Mouse (Mus musculus) kidney, embryonic 16.5 days (tissue): ENCODE results near the gene 2010111I01Rik. TPM values are rescaled to one million over a fixed set of nuclear protein-coding genes. Genes with fewer than 3 reads are reported as not detected.
"Not testable (repeated sequence)": the region's sequence is repeated elsewhere in the genome, so short reads cannot be mapped to it uniquely, and the experiment has no call there.

Experiments
- ATAC-seq: fragments of 200-750 bp; cut with Nextera tagmentation; 2 replicates; pipeline ENCODE4 v1.8.0; 2017; ENCODE audit warnings: moderate TSS enrichment; ENCODE audit not compliant: low FRiP score, low TSS enrichment
- H3K27ac ChIP-seq: fragments of 300-500 bp; sonication (generic); 2 replicates; pipeline ENCODE4 v1.5.1; 2014; ENCODE audit warnings: low read length
- H3K27me3 ChIP-seq: fragments of 300-500 bp; sonication (generic); 2 replicates; pipeline ENCODE4 v1.6.1; 2014; ENCODE audit warnings: low read length, control low read depth, mixed read lengths; ENCODE audit not compliant: insufficient read depth
- H3K36me3 ChIP-seq: fragments of 300-500 bp; sonication (generic); 2 replicates; pipeline ENCODE4 v1.6.1; 2014; ENCODE audit warnings: low read length, control low read depth, mixed read lengths; ENCODE audit not compliant: insufficient read depth
- H3K4me1 ChIP-seq: fragments of 300-500 bp; sonication (generic); 2 replicates; pipeline ENCODE4 v1.6.1; 2014; ENCODE audit warnings: low read length, control low read depth, mixed read lengths; ENCODE audit not compliant: insufficient read depth
- H3K4me2 ChIP-seq: fragments of 300-500 bp; sonication (generic); replicated peaks from 2 replicates; pipeline ENCODE4 v1.6.1; 2014; ENCODE audit warnings: low read depth, low read length
- H3K4me3 ChIP-seq: fragments of 300-500 bp; sonication (generic); 2 replicates; pipeline ENCODE4 v1.5.1; 2014; ENCODE audit warnings: mild to moderate bottlenecking, low read length
- H3K9ac ChIP-seq: fragments of 300-500 bp; sonication (generic); replicated peaks from 2 replicates; pipeline ENCODE4 v1.6.1; 2014; ENCODE audit warnings: low read length
- H3K9me3 ChIP-seq: fragments of 300-500 bp; sonication (generic); 2 replicates; pipeline ENCODE4 v1.6.1; 2016; ENCODE audit warnings: low read length, control low read depth
- WGBS: fragments of 180-500 bp; shearing (Covaris S2); extraction: QIAGEN DNeasy Blood & Tissue Kit; methylation state at CpG from one replicate; pipeline ENCODE4 v1.1.7; 2014; 5-methylcytosine and 5-hydroxymethylcytosine counted together
- polyA plus RNA-seq: library from polyadenylated mRNA; unstranded; fragments of >200 nt; fragmentation: Nextera tagmentation; extraction: Ambion mirVana; gene quantifications from 2 replicates; pipeline ENCODE4 v1.2.1, GENCODE M21; 2015

Gene 2010111I01Rik
- polyA plus RNA-seq, 1 experiment from 2014 or later = 146 TPM

DNA sequence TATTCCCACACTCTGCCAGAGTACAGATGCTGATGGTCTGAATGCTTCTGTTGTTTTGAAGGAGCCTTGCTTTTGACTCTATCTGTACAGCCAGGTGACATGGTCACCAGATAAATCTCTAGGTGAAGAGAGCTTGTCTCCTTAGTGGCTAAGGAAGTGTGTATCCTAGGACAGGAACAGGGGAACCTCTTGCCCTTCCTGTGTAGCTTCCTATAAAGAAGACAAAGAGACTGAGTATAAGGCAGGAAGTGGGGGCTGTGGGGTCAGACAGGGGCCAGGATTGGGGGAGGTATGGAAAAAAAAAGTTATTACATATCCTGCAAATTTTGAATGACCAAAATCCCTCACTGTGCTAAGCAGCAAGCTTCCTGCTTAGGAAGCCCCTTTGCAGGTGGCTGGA lies 13.4 kb downstream of the 2010111I01Rik start:
- H3K9ac ChIP-seq = no peak overlapping the region
- no peak overlapping the region for H3K4me3 ChIP-seq
- H3K9me3 ChIP-seq = no peaks in the 10 kb centered on the region
- peak; percentile 82 for ATAC-seq
- peaks cover 15% of the 10 kb centered on the region for H3K4me1 ChIP-seq
- H3K4me2 ChIP-seq = no peak overlapping the region
- no peaks in the 10 kb centered on the region for H3K27me3 ChIP-seq
- no peaks in the 10 kb centered on the region for H3K36me3 ChIP-seq
- peak overlapping the region; percentile 35; the same call in 1 of the 2 replicates for H3K27ac ChIP-seq

DNA sequence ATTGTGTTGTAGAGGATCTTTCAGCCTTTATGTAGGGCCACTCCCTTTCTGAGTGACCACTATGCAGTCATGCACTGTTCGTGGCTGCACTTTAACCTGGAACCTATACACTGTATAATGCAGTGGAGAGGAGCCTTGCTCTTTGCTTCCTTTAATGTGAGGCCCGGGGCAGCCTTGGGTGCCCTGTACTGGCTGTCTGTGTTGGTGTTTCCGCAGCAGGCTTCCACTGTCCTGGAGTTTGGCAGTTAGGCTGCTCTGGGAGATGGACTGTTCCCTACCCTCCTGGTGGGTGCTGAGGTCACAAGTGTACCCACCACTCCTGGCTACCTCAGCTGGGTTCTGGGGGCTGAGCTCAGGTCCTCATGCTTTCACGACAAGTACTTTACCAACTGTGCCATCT lies 14.1 kb downstream of the 2010111I01Rik start:
- peak overlapping the region; percentile 59 for H3K27ac ChIP-seq
- H3K9me3 ChIP-seq = no peaks in the 10 kb centered on the region
- H3K4me2 ChIP-seq = no peak overlapping the region
- no peaks in the 10 kb centered on the region for H3K27me3 ChIP-seq
- no peaks in the 10 kb centered on the region for H3K36me3 ChIP-seq
- no peak overlapping the region for H3K9ac ChIP-seq
- no peak overlapping the region for H3K4me3 ChIP-seq
- peaks cover 15% of the 10 kb centered on the region for H3K4me1 ChIP-seq
- 72% methylated on average over 4 of the region's 4 CpGs for WGBS
- peak; percentile 42; the same call in 1 of the 2 replicates for ATAC-seq

DNA sequence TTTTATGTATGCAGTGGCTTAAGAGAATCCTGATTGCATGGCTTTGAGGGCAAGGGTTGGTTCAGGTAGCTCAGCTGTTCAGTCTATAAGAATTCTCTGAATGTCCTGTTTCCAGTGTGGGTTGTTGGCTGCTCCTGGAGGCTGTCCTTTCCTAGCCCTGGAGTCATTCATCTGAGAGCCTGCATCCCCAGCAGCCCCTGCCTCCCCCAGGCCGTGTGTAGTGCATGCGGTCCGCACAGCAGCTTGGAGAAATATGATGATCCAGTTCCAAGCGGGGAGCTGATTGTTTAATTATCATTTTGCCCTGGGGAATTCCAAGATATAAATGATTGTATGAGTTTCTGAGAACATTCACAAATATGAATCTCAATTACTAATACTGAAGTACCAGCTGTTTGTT lies 14.5 kb downstream of the 2010111I01Rik start:
- H3K27me3 ChIP-seq = no peaks in the 10 kb centered on the region
- no peak overlapping the region for H3K9ac ChIP-seq
- peaks cover 15% of the 10 kb centered on the region for H3K4me1 ChIP-seq
- WGBS = 53% methylated on average over 4 of the region's 4 CpGs
- peak overlapping the region; percentile 59 for H3K27ac ChIP-seq
- no peaks in the 10 kb centered on the region for H3K36me3 ChIP-seq
- no peak for ATAC-seq
- no peak overlapping the region for H3K4me3 ChIP-seq
- no peaks in the 10 kb centered on the region for H3K9me3 ChIP-seq
- no peak overlapping the region for H3K4me2 ChIP-seq

DNA sequence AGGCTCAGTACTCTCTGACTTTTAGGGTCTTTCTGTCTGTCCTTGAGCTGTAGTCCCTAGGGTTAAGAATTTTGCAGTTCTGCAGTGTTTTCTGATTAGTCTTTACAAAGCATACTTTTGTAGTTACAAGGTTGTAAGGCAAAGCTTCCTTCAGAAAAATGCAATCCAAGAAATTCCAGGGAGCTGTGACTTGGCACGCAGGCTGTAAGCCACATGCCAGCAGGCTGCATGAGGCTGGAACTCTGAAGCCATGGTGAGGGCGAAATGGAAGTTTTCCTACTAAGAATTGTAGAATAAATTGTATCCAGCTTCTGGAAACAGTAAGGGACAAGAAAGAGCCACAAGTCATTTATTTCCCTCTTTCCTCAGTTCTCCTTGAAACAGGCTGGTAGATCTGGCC lies 15.4 kb downstream of the 2010111I01Rik start:
- H3K27ac ChIP-seq = peak overlapping the region; percentile 3; the same call in 1 of the 2 replicates
- H3K4me1 ChIP-seq = peaks cover 15% of the 10 kb centered on the region
- H3K9me3 ChIP-seq = no peaks in the 10 kb centered on the region
- H3K27me3 ChIP-seq = no peaks in the 10 kb centered on the region
- H3K4me2 ChIP-seq = no peak overlapping the region
- ATAC-seq = no peak
- 85% methylated on average over 2 of the region's 2 CpGs for WGBS
- no peaks in the 10 kb centered on the region for H3K36me3 ChIP-seq
- no peak overlapping the region for H3K4me3 ChIP-seq
- no peak overlapping the region for H3K9ac ChIP-seq

DNA sequence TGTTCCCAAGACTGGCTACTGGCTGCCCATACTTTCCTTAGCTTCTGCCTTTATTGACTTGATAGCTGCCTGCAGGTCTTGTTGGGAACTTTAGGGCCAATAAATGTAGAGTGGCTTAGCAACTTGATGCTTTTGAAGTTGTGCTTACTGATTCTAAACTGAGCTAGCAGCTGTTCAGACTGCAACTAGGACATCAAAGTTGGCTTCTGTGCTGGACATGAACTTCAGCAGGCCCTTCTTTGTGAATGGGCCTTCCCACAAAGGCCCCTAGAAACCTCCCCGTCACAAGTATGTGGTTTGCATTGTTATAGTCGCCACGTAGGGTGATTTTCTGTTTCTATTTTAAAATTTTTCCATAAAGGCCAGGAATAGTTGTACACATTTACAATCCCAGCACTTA lies 19.8 kb downstream of the 2010111I01Rik start:
- H3K27me3 ChIP-seq = no peaks in the 10 kb centered on the region
- H3K4me2 ChIP-seq = no peak overlapping the region
- WGBS = 76% methylated on average over 3 of the region's 3 CpGs
- no peaks in the 10 kb centered on the region for H3K4me1 ChIP-seq
- H3K27ac ChIP-seq = no peak overlapping the region
- H3K9me3 ChIP-seq = no peaks in the 10 kb centered on the region
- H3K36me3 ChIP-seq = no peaks in the 10 kb centered on the region
- no peak overlapping the region for H3K4me3 ChIP-seq
- H3K9ac ChIP-seq = no peak overlapping the region
- ATAC-seq = no peak

DNA sequence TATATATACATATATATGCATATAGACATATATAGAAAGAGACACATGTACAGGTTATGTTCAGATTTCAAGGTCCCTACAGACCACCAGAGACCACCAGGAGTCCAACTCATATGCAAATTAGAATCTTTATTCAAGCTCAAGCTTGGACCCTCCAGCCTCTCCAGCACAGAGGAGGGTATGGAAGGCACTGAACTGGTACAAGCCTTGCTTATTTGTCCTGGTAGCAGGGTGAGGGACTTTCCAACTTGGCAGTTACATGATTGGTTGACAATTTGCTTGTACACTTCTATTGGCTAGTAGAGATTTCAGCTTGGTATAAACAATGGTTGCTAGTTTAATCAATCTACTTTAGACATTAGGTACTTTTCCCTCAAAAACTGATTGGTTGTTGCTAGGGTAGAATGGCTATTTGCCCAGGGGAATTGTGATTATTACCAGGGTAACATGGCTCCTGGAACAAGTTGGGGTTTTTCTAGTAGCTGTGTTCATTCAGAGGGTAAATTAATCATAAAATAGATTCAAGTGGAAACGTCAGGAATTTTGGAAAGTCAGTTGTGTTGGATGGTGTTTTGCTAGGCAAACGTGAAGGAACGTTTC lies 25.3 kb downstream of the 2010111I01Rik start:
- WGBS = 78% methylated on average over 3 of the region's 3 CpGs
- H3K4me3 ChIP-seq = no peak overlapping the region
- no peaks in the 10 kb centered on the region for H3K36me3 ChIP-seq
- no peaks in the 10 kb centered on the region for H3K9me3 ChIP-seq
- H3K27me3 ChIP-seq = no peaks in the 10 kb centered on the region
- H3K4me2 ChIP-seq = no peak overlapping the region
- no peak overlapping the region for H3K9ac ChIP-seq
- no peaks in the 10 kb centered on the region for H3K4me1 ChIP-seq
- ATAC-seq = no peak
- H3K27ac ChIP-seq = no peak overlapping the region

DNA sequence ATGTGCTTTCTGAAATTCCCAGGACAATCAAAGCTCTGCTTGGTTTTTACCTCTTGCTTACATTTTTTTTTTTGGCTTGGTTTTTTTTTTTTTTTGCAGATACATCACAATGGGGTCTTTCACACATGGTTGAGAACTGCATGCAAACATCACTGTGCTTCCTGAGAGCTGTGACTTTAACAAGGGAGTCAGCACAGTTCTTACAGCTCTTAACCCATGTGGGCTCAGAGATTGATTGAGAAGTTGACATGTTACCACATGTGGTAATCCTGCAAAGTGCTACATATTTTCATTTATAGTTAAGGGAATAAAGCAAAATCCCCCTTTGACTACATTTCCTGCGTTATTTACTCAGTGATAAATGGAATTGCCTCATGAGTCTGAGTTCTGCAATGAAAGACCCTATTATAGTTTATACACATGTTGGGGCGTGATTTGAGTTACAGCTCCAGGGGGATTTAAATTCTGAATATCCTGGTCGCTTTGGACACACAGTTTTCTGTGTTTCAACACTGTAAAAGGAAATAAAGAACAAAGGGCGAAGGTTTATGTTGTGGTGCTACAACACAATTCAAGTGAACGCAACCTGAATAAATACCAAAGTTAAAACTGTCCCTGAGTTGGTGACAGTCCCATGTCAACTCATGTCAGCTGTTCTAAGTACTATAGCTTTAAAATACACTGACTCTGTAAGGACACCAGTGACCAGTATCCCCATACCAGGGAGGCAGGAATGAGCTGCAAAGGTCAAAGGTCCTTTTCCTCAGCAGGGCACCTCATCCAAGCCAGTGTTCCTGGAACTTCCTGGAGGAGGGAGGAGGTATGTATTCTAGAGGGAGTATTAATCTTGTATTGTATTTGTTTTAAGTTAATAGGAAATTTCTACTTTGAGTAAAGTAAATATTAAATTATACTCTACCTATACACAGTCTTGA lies 29.1 kb downstream of the 2010111I01Rik start:
- Histone ChIP-seq H3K27me3 (no peaks in the 10 kb centered on the region), H3K9ac (no peak overlapping the region), H3K9me3 (no peaks in the 10 kb centered on the region), H3K27ac (no peak overlapping the region), H3K36me3 (no peaks in the 10 kb centered on the region), H3K4me3 (no peak overlapping the region), H3K4me1 (no peaks in the 10 kb centered on the region), H3K4me2 (no peak overlapping the region)
- WGBS = 68% methylated on average over 5 of the region's 5 CpGs
- ATAC-seq = no peak

DNA sequence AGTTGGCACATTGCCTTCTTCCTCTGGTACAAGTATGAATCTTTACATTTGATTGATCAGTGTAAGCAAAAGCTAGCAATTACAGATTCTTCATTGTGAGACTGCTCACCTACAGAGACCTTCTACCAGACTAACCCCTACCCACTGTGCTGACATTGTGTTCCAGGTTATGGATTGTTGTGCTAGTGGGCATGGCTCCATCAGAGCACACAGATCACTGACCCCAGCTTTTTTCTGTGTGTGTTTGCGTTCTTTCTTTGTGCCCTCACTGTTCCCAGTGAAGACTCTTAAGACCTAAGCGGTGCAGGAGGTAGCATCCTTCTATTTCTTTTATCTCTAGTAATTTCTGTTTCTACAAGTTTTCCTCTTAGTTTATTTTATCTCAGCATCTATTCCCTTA lies 32.1 kb downstream of the 2010111I01Rik start:
- H3K36me3 ChIP-seq = no peaks in the 10 kb centered on the region
- H3K27ac ChIP-seq = no peak overlapping the region
- ATAC-seq = no peak
- H3K27me3 ChIP-seq = no peaks in the 10 kb centered on the region
- 96% methylated on average over 2 of the region's 2 CpGs for WGBS
- no peak overlapping the region for H3K4me2 ChIP-seq
- H3K4me3 ChIP-seq = no peak overlapping the region
- H3K4me1 ChIP-seq = no peaks in the 10 kb centered on the region
- H3K9ac ChIP-seq = no peak overlapping the region
- H3K9me3 ChIP-seq = no peaks in the 10 kb centered on the region; the same call in 1 of the 2 replicates

DNA sequence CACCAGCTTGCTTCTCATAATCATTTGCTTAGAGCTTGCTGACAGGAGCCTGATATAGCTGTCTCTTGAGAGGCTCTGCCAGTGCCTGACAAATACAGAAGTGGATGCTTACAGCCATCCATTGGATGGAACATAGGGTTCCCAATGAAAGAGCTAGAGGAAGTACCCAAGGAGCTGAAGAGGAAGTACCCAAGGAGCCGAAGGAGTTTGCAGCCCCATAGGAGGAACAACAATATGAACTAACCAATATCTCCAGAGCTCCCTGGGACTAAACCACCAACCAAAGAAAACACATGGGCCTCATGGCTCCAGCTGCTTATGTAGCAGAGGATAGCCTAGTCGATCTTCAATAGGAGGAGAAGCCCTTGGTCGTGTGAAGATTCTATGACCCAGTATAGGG lies 42.8 kb downstream of the 2010111I01Rik start:
- not testable (repeated sequence) for H3K4me3 ChIP-seq, H3K27me3 ChIP-seq, H3K36me3 ChIP-seq, ATAC-seq, H3K4me2 ChIP-seq, H3K27ac ChIP-seq, H3K9ac ChIP-seq, H3K4me1 ChIP-seq, H3K9me3 ChIP-seq
- 88% methylated on average over 3 of the region's 3 CpGs for WGBS
